In the genomic region with DNA sequence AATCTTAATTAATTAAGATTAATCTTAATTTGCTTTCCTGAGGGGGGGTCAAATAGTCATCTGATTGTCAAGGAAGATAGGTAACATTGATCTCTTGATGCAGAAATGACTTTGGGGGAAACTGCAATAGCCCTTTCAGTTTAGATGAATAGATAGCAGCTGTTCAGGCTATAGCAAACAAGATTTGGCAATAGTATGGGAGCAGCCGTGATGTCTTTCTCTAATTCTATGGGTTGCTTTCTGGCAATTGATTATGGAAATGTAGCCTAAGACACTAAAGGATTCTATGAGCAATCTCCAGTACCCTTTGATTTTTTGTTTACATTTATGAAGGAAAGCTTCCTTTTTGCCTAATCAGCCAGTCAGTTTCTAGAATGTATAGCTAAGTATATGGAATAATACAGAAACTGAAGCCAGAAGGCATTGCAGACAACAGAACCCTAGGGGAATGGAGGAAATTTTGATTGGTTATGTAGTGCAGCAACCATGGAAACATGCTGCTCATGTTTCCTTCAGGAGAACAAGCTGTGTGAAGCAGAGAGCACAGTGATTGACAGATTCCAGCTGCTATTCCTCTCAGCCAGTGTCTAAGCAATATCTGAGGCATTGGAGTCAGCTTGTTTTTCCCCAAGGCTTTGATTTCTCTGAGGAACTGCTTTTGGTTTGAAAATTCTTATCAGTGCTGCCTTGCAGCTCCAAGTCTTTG, we compare ENCODE assay signal across 11 mouse cellular contexts.
DNase-seq lines count a peak whose midpoint lies in the region; ATAC-seq lines count a peak whose summit lies in the region.
"Had no signal": no experiment of that assay in that cellular context is flagged by ENCODE, and none has a peak within 500 bp of the region (broad histone marks: within the 10 kb centered on the region; RNA-seq: fewer than 3 reads in every experiment).

No protein-coding gene starts in this region.

- no peak overlapping the region for H3K4me2 ChIP-seq in heart, embryonic 11.5 days
- no peak overlapping the region for H3K4me2 ChIP-seq in hindbrain, embryonic 15.5 days
- H3K4me2 ChIP-seq: liver, embryonic 11.5 days had no signal

- H3K9me3 ChIP-seq in heart, embryonic 11.5 days (replicated peaks; ENCODE audit: control insufficient read depth, low read length): no peaks in the 10 kb centered on the region
- H3K9me3 ChIP-seq in hindbrain, embryonic 15.5 days: no peaks in the 10 kb centered on the region

- no peaks in the 10 kb centered on the region for H3K4me1 ChIP-seq in heart, embryonic 11.5 days (ENCODE audit: control insufficient read depth, insufficient read depth, low read length)
- H3K4me1 ChIP-seq in hindbrain, embryonic 15.5 days (replicated peaks): no peaks in the 10 kb centered on the region

- no peaks in the 10 kb centered on the region for H3K36me3 ChIP-seq in heart, embryonic 11.5 days (ENCODE audit: control insufficient read depth, insufficient read depth, low read length)
- H3K36me3 ChIP-seq in hindbrain, embryonic 15.5 days: no peaks in the 10 kb centered on the region

- intact Hi-C loops in heart, postnatal 10 days (cut with DNase I): no loop called here

- H3K9ac ChIP-seq in heart, embryonic 11.5 days (ENCODE audit: low read depth, low read length): no peak overlapping the region
- H3K9ac ChIP-seq in hindbrain, embryonic 15.5 days: no peak overlapping the region

- 60% methylated on average over 1 of the region's 1 CpGs for WGBS in heart, embryonic 11.5 days (ENCODE audit: insufficient replicate concordance)
- 67% methylated on average over 1 of the region's 1 CpGs for WGBS in hindbrain, embryonic 15.5 days

- no peak overlapping the region for H3K27ac ChIP-seq in heart, embryonic 11.5 days (ENCODE audit: low read depth, low read length)
- no peak overlapping the region for H3K27ac ChIP-seq in hindbrain, embryonic 15.5 days (replicated peaks)

- peak; percentile 0 to 1 for DNase-seq in heart, postnatal 10 days
- DNase-seq in retina, postnatal 1 day: peak; percentile 4
- no peak for DNase-seq in retina, embryonic 14.5 days (ENCODE audit: low spot score)
- no peak for DNase-seq in thymus, postnatal 25 days
- DNase-seq in kidney, adult 9 months: no peak
- DNase-seq in ovary, postnatal 36 days (ENCODE audit: low spot score): no peak
- DNase-seq: adrenal gland, postnatal 10 days; cerebellum, adult 9-10 months had no signal

- no peak for ATAC-seq in heart, embryonic 11.5 days (replicated peaks; ENCODE audit: insufficient number of reproducible peaks, low FRiP score, low TSS enrichment)
- ATAC-seq in hindbrain, embryonic 15.5 days (ENCODE audit: low FRiP score, low read depth): peak; percentile 83

- no peaks in the 10 kb centered on the region for H3K27me3 ChIP-seq in heart, embryonic 11.5 days (ENCODE audit: control insufficient read depth, insufficient read depth, low read length)
- H3K27me3 ChIP-seq in hindbrain, embryonic 15.5 days: no peaks in the 10 kb centered on the region

- H3K4me3 ChIP-seq in heart, embryonic 11.5 days (ENCODE audit: low read depth, low read length): no peak overlapping the region
- no peak overlapping the region for H3K4me3 ChIP-seq in hindbrain, embryonic 15.5 days

Comparison
In these comparisons a context has a peak if more than half of its experiments do, and no peak if none do; other contexts are left out.
1. DNase-seq: peak in heart, postnatal 10 days (2 of 2) and retina, postnatal 1 day (single experiment); none in retina, embryonic 14.5 days (single experiment), thymus, postnatal 25 days (single experiment), kidney, adult 9 months (single experiment) and ovary, postnatal 36 days (single experiment).